Mouse (Mus musculus) colon, adult 2 months (tissue): ENCODE measurements around the gene Birc6. TPM values are rescaled to one million over a fixed set of nuclear protein-coding genes. Genes with fewer than 3 reads are reported as not detected.

Experiments used
- polyA plus RNA-seq: library from polyadenylated mRNA; depleted of rRNA; stranded (reverse); fragments of >200 nt; gene quantifications from 2 replicates; pipeline ENCODE4 v1.2.3, GENCODE M21; 2012; rRNA removed

Gene Birc6
- 56.4 and 70.5 TPM in 2 replicates for polyA plus RNA-seq

GRCm38 (mm10) chr17:74527729-74528607, at the start of gene Birc6:
Birc6 (plus strand) TSS chr17:74528295.

GRCm38 (mm10) chr17:74489024-74489900, 38.8 kb upstream of the Birc6 start, which contains the start of gene Yipf4:
Yipf4 (plus strand) TSS chr17:74489493.

GRCm38 (mm10) chr17:74717618-74718151, 189.6 kb downstream of the Birc6 start, which contains the start of gene Ttc27:
Ttc27 (plus strand) TSS chr17:74717732.

Other genes with a start within 250 kb of the Birc6 start
- 32.5 and 33.0 TPM in 2 replicates for gene Memo1, start 232.8 kb upstream of the Birc6 start, polyA plus RNA-seq
- gene Dpy30, start 204.4 kb upstream of the Birc6 start, polyA plus RNA-seq: 32.6 and 39.8 TPM in 2 replicates
- 5.2 and 5.8 TPM in 2 replicates for gene Spast, start 189.3 kb upstream of the Birc6 start, polyA plus RNA-seq
- 15.1 and 18.9 TPM in 2 replicates for gene Slc30a6, start 132.7 kb upstream of the Birc6 start, polyA plus RNA-seq
- gene Nlrc4, start 69.2 kb upstream of the Birc6 start, polyA plus RNA-seq: 3.7 and 3.9 TPM in 2 replicates
- 122 and 213 TPM in 2 replicates for gene Yipf4, start 38.8 kb upstream of the Birc6 start, polyA plus RNA-seq
- gene Ttc27, start 189.4 kb downstream of the Birc6 start, polyA plus RNA-seq: 1.6 and 2.9 TPM in 2 replicates